Mouse (Mus musculus): ENCODE measurements at regions not wholly inside any gene's neighbourhood (a gene's known extent, or its start where the extent isn't known, plus 50 kb on each side); places are given as distances from the start of the nearest gene placed in this dataset.

- H3K36me3 ChIP-seq (ENCODE audit: control insufficient read depth, insufficient read depth) = no peaks in the 10 kb centered on the region
- no peaks in the 10 kb centered on the region for H3K79me3 ChIP-seq (ENCODE audit: low read depth)
- H3K4me3 ChIP-seq (ENCODE audit: insufficient read depth, poor library complexity, severe bottlenecking) = no peak overlapping the region
- TF ChIP-seq MAX (IDR thresholded peaks at IDR 0.05) = no peak
- H3K27me3 ChIP-seq (ENCODE audit: control insufficient read depth, insufficient read depth, insufficient read length) = no peaks in the 10 kb centered on the region
- no peaks in the 10 kb centered on the region for H3K79me2 ChIP-seq (ENCODE audit: control insufficient read depth, insufficient read depth)
- no peak overlapping the region for H3ac ChIP-seq (ENCODE audit: control insufficient read depth, insufficient read length, low read depth)
Observed at GRCm38 (mm10) chr1:18610231-18610630, 345.3 kb upstream of the Defb41 start.

GRCm38 (mm10) chr1:18599864-18600263 lies 334.9 kb upstream of the Defb41 start:
- TF ChIP-seq CTCF (IDR thresholded peaks at IDR 0.05; ENCODE audit: control insufficient read depth, insufficient read depth, insufficient read length) (no peak), CEBPB (IDR thresholded peaks at IDR 0.05; ENCODE audit: low read depth) (no peak), MYOG (IDR thresholded peaks at IDR 0.05; ENCODE audit: control insufficient read depth, extremely low read depth, insufficient read length) (no peak), MAX (IDR thresholded peaks at IDR 0.05) (no peak), MYOD1 (IDR thresholded peaks at IDR 0.05; ENCODE audit: control insufficient read depth, insufficient read length, low read depth) (no peak), USF1 (IDR thresholded peaks at IDR 0.05; ENCODE audit: low read depth) (no peak), FOSL1 (IDR thresholded peaks at IDR 0.05; ENCODE audit: insufficient read depth, low read length, poor library complexity, severe bottlenecking) (no peak)
- H3K79me2 ChIP-seq (ENCODE audit: control insufficient read depth, insufficient read depth) = no peaks in the 10 kb centered on the region

GRCm38 (mm10) chr1:18598908-18599307 lies 334.0 kb upstream of the Defb41 start:
- no peak for TF ChIP-seq MYOD1 (IDR thresholded peaks at IDR 0.05; ENCODE audit: control insufficient read depth, insufficient read length, low read depth)
- TF ChIP-seq MAX (IDR thresholded peaks at IDR 0.05) = no peak
- TF ChIP-seq FOSL1 (IDR thresholded peaks at IDR 0.05; ENCODE audit: insufficient read depth, low read length, poor library complexity, severe bottlenecking) = no peak
- no peak for TF ChIP-seq USF1 (IDR thresholded peaks at IDR 0.05; ENCODE audit: low read depth)
- TF ChIP-seq CEBPB (IDR thresholded peaks at IDR 0.05; ENCODE audit: low read depth) = no peak
- no peak for TF ChIP-seq CTCF (IDR thresholded peaks at IDR 0.05; ENCODE audit: control insufficient read depth, insufficient read depth, insufficient read length)
- TF ChIP-seq MYOG (IDR thresholded peaks at IDR 0.05; ENCODE audit: control insufficient read depth, extremely low read depth, insufficient read length) = no peak
- no peak overlapping the region for H3K4me3 ChIP-seq (ENCODE audit: insufficient read depth, poor library complexity, severe bottlenecking)
- H3K79me3 ChIP-seq (ENCODE audit: low read depth) = no peaks in the 10 kb centered on the region
- H3K79me2 ChIP-seq (ENCODE audit: control insufficient read depth, insufficient read depth) = no peaks in the 10 kb centered on the region
- H3K27me3 ChIP-seq (ENCODE audit: control insufficient read depth, insufficient read depth, insufficient read length) = no peaks in the 10 kb centered on the region
- no peak overlapping the region for H3ac ChIP-seq (ENCODE audit: control insufficient read depth, insufficient read length, low read depth)
- H3K36me3 ChIP-seq (ENCODE audit: control insufficient read depth, insufficient read depth) = no peaks in the 10 kb centered on the region

More at GRCm38 (mm10) chr1:18599864-18600263, 334.9 kb upstream of the Defb41 start:
- H3ac ChIP-seq (ENCODE audit: control insufficient read depth, insufficient read length, low read depth) = no peak overlapping the region
- H3K4me3 ChIP-seq (ENCODE audit: insufficient read depth, poor library complexity, severe bottlenecking) = no peak overlapping the region
- no peaks in the 10 kb centered on the region for H3K79me3 ChIP-seq (ENCODE audit: low read depth)
- H3K27me3 ChIP-seq (ENCODE audit: control insufficient read depth, insufficient read depth, insufficient read length) = no peaks in the 10 kb centered on the region
- H3K36me3 ChIP-seq (ENCODE audit: control insufficient read depth, insufficient read depth) = no peaks in the 10 kb centered on the region

GRCm38 (mm10) chr1:18583358-18584128 lies 318.6 kb upstream of the Defb41 start:
- no peaks in the 10 kb centered on the region for H3K79me3 ChIP-seq (ENCODE audit: low read depth)
- H3K79me2 ChIP-seq (ENCODE audit: control insufficient read depth, insufficient read depth) = no peaks in the 10 kb centered on the region
- TF ChIP-seq USF1 (IDR thresholded peaks at IDR 0.05; ENCODE audit: low read depth) (no peak), MYOG (IDR thresholded peaks at IDR 0.05; ENCODE audit: control insufficient read depth, extremely low read depth, insufficient read length) (no peak), MAX (IDR thresholded peaks at IDR 0.05) (no peak), CTCF (IDR thresholded peaks at IDR 0.05; ENCODE audit: control insufficient read depth, insufficient read depth, insufficient read length) (no peak), MYOD1 (IDR thresholded peaks at IDR 0.05; ENCODE audit: control insufficient read depth, insufficient read length, low read depth) (no peak), CEBPB (IDR thresholded peaks at IDR 0.05; ENCODE audit: low read depth) (no peak), FOSL1 (IDR thresholded peaks at IDR 0.05; ENCODE audit: insufficient read depth, low read length, poor library complexity, severe bottlenecking) (no peak)
- H3K27me3 ChIP-seq (ENCODE audit: control insufficient read depth, insufficient read depth, insufficient read length) = no peaks in the 10 kb centered on the region
- no peak overlapping the region for H3ac ChIP-seq (ENCODE audit: control insufficient read depth, insufficient read length, low read depth)
- no peak overlapping the region for H3K4me3 ChIP-seq (ENCODE audit: insufficient read depth, poor library complexity, severe bottlenecking)
- H3K36me3 ChIP-seq (ENCODE audit: control insufficient read depth, insufficient read depth) = no peaks in the 10 kb centered on the region

- Histone ChIP-seq H3K79me2 (ENCODE audit: control insufficient read depth, insufficient read depth) (no peaks in the 10 kb centered on the region), H3K36me3 (ENCODE audit: control insufficient read depth, insufficient read depth) (no peaks in the 10 kb centered on the region), H3K79me3 (ENCODE audit: low read depth) (no peaks in the 10 kb centered on the region), H3ac (ENCODE audit: control insufficient read depth, insufficient read length, low read depth) (no peak overlapping the region), H3K27me3 (ENCODE audit: control insufficient read depth, insufficient read depth, insufficient read length) (no peaks in the 10 kb centered on the region), H3K4me3 (ENCODE audit: insufficient read depth, poor library complexity, severe bottlenecking) (no peak overlapping the region)
- TF ChIP-seq MYOD1 (IDR thresholded peaks at IDR 0.05; ENCODE audit: control insufficient read depth, insufficient read length, low read depth) (no peak), CTCF (IDR thresholded peaks at IDR 0.05; ENCODE audit: control insufficient read depth, insufficient read depth, insufficient read length) (no peak), FOSL1 (IDR thresholded peaks at IDR 0.05; ENCODE audit: insufficient read depth, low read length, poor library complexity, severe bottlenecking) (no peak), MAX (IDR thresholded peaks at IDR 0.05) (no peak), USF1 (IDR thresholded peaks at IDR 0.05; ENCODE audit: low read depth) (no peak), CEBPB (IDR thresholded peaks at IDR 0.05; ENCODE audit: low read depth) (no peak), MYOG (IDR thresholded peaks at IDR 0.05; ENCODE audit: control insufficient read depth, extremely low read depth, insufficient read length) (no peak)
Observed at GRCm38 (mm10) chr1:18578625-18579024, 313.7 kb upstream of the Defb41 start.

- H3K36me3 ChIP-seq (ENCODE audit: control insufficient read depth, insufficient read depth) = no peaks in the 10 kb centered on the region
- no peak for TF ChIP-seq CTCF (IDR thresholded peaks at IDR 0.05; ENCODE audit: control insufficient read depth, insufficient read depth, insufficient read length)
- TF ChIP-seq MYOG (IDR thresholded peaks at IDR 0.05; ENCODE audit: control insufficient read depth, extremely low read depth, insufficient read length) = no peak
- TF ChIP-seq USF1 (IDR thresholded peaks at IDR 0.05; ENCODE audit: low read depth) = no peak
- no peak overlapping the region for H3K4me3 ChIP-seq (ENCODE audit: insufficient read depth, poor library complexity, severe bottlenecking)
- H3K79me3 ChIP-seq (ENCODE audit: low read depth) = no peaks in the 10 kb centered on the region
- no peaks in the 10 kb centered on the region for H3K79me2 ChIP-seq (ENCODE audit: control insufficient read depth, insufficient read depth)
- no peaks in the 10 kb centered on the region for H3K27me3 ChIP-seq (ENCODE audit: control insufficient read depth, insufficient read depth, insufficient read length)
- H3ac ChIP-seq (ENCODE audit: control insufficient read depth, insufficient read length, low read depth) = no peak overlapping the region
Observed at GRCm38 (mm10) chr1:18567086-18567485, 302.1 kb upstream of the Defb41 start.

All from C2C12 (cell line).